Mouse (Mus musculus): Measurements from ENCODE around the gene Isg20.

- TF ChIP-seq CTCF (IDR thresholded peaks at IDR 0.05; ENCODE audit: low read depth) (no peak), EP300 (IDR thresholded peaks at IDR 0.05; ENCODE audit: low read depth) (no peak)
These were observed 48.8 kb upstream of the Isg20 start for GRCm38 (mm10) chr7:78864446-78864802.
